Mouse (Mus musculus) heart, embryonic 10.5 days (tissue): ENCODE measurements at regions not wholly inside any gene's neighbourhood (a gene's known extent, or its start where the extent isn't known, plus 50 kb on each side); places are given as distances from the start of the nearest gene placed in this dataset.

Experiments used
- DNase-seq: peaks from one replicate; pipeline ENCODE4 v3.0.0-alpha.2; 2017; ENCODE audit warnings: low spot score
- H3K27ac ChIP-seq: fragments of 300-500 bp; sonication (generic); 2 replicates; pipeline ENCODE4 v1.5.1; 2016; ENCODE audit warnings: mild to moderate bottlenecking
- H3K27me3 ChIP-seq: fragments of 300-500 bp; sonication (generic); 2 replicates; pipeline ENCODE4 v1.6.1; 2016; ENCODE audit warnings: mild to moderate bottlenecking; ENCODE audit not compliant: poor library complexity, insufficient read depth, severe bottlenecking
- H3K36me3 ChIP-seq: fragments of 300-500 bp; sonication (generic); 2 replicates; pipeline ENCODE4 v1.6.1; 2016; ENCODE audit warnings: mild to moderate bottlenecking, moderate library complexity
- H3K4me1 ChIP-seq: fragments of 300-500 bp; sonication (generic); 2 replicates; pipeline ENCODE4 v1.6.1; 2016; ENCODE audit warnings: mild to moderate bottlenecking
- H3K4me3 ChIP-seq: fragments of 300-500 bp; sonication (generic); 2 replicates; pipeline ENCODE4 v1.5.1; 2016; ENCODE audit warnings: mild to moderate bottlenecking, moderate library complexity
- H3K9me3 ChIP-seq: fragments of 300-500 bp; sonication (generic); 2 replicates; pipeline ENCODE4 v1.6.1; 2016; ENCODE audit warnings: mild to moderate bottlenecking, moderate library complexity
- WGBS: fragments of 180-500 bp; shearing (Covaris S2); methylation state at CpG from one replicate; pipeline ENCODE4 v1.1.7; 2016; 5-methylcytosine and 5-hydroxymethylcytosine counted together

GRCm38 (mm10) chr12:70549296-70549695 lies 96.4 kb downstream of the Tmx1 start:
- no peak for DNase-seq
- H3K27me3 ChIP-seq: no peaks in the 10 kb centered on the region
- 76% methylated on average over 9 of the region's 9 CpGs for WGBS
- H3K36me3 ChIP-seq: no peaks in the 10 kb centered on the region
- H3K27ac ChIP-seq: no peak overlapping the region; the same call in 1 of the 2 replicates
- H3K4me1 ChIP-seq: peaks cover 2% of the 10 kb centered on the region
- H3K4me3 ChIP-seq: no peak overlapping the region
- H3K9me3 ChIP-seq: no peaks in the 10 kb centered on the region

- Histone ChIP-seq H3K27me3 (no peaks in the 10 kb centered on the region), H3K9me3 (no peaks in the 10 kb centered on the region), H3K36me3 (no peaks in the 10 kb centered on the region), H3K4me3 (no peak overlapping the region), H3K4me1 (peaks cover 26% of the 10 kb centered on the region), H3K27ac (no peak overlapping the region)
- DNase-seq: no peak
- 88% methylated on average over 6 of the region's 6 CpGs for WGBS
These were observed 101.0 kb downstream of the Tmx1 start for GRCm38 (mm10) chr12:70553866-70554265.

GRCm38 (mm10) chr12:70554586-70554985 lies 101.7 kb downstream of the Tmx1 start:
- H3K9me3 ChIP-seq: no peaks in the 10 kb centered on the region
- no peak overlapping the region for H3K27ac ChIP-seq
- no peak for DNase-seq
- no peak overlapping the region for H3K4me3 ChIP-seq
- 67% methylated on average over 7 of the region's 7 CpGs for WGBS
- no peaks in the 10 kb centered on the region for H3K27me3 ChIP-seq
- no peaks in the 10 kb centered on the region for H3K36me3 ChIP-seq
- peaks cover 26% of the 10 kb centered on the region for H3K4me1 ChIP-seq

DNA sequence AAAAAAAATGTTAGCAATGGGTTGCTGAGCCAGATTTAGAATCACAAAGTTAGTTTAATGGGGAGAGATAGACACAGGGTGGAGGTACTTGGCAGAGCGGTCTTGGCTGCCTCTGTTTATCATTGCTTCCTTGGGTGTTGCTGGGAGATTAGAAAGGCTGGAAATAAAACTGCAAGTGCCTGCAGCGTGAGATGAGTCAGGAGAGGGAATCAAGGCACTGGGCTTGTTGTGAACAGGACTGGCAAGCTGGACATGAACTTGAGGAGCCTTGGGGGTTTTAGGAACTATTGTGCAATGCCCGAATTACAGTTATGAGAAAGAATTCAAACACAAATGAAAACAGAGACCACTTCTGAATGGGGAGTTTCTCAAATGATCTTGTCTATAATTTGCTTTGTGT lies 102.8 kb downstream of the Tmx1 start:
- 36% methylated on average over 3 of the region's 3 CpGs for WGBS
- Histone ChIP-seq H3K4me1 (peaks cover 26% of the 10 kb centered on the region), H3K27me3 (no peaks in the 10 kb centered on the region), H3K9me3 (no peaks in the 10 kb centered on the region), H3K27ac (peak overlapping the region; percentile 29; the same call in 1 of the 2 replicates), H3K4me3 (no peak overlapping the region), H3K36me3 (no peaks in the 10 kb centered on the region)
- DNase-seq: no peak

GRCm38 (mm10) chr12:70556820-70557219 lies 103.9 kb downstream of the Tmx1 start:
- no peaks in the 10 kb centered on the region for H3K9me3 ChIP-seq
- peaks cover 26% of the 10 kb centered on the region for H3K4me1 ChIP-seq
- no peak overlapping the region; the same call in 1 of the 2 replicates for H3K4me3 ChIP-seq
- H3K27ac ChIP-seq: peak overlapping the region; percentile 57; the same call in 1 of the 2 replicates
- 45% methylated on average over 6 of the region's 6 CpGs for WGBS
- H3K27me3 ChIP-seq: no peaks in the 10 kb centered on the region
- no peaks in the 10 kb centered on the region for H3K36me3 ChIP-seq
- DNase-seq: peak; percentile 77

DNA sequence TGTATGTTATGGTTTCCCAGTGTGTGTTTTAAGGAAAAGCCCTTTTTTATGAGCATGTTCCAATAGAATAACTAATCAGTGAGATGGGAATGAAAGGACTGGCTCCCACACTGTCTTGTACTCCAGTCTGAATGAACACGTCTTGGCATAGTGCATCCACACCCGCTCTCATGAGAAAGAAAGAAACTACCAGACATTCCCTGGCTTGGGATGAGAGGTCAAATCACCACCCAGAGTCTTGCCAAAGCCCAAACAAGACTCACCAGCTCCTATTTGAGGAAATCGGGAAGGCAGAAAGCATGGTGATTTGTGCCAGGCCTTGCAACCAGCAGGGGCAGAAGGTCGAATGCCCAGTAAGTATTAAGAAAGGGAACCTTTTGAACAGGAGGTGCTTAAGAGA lies 110.6 kb downstream of the Tmx1 start:
- Histone ChIP-seq H3K4me1 (no peaks in the 10 kb centered on the region), H3K27ac (no peak overlapping the region), H3K4me3 (no peak overlapping the region), H3K27me3 (no peaks in the 10 kb centered on the region), H3K9me3 (no peaks in the 10 kb centered on the region), H3K36me3 (no peaks in the 10 kb centered on the region)
- WGBS: 80% methylated on average over 4 of the region's 4 CpGs
- DNase-seq: no peak

DNA sequence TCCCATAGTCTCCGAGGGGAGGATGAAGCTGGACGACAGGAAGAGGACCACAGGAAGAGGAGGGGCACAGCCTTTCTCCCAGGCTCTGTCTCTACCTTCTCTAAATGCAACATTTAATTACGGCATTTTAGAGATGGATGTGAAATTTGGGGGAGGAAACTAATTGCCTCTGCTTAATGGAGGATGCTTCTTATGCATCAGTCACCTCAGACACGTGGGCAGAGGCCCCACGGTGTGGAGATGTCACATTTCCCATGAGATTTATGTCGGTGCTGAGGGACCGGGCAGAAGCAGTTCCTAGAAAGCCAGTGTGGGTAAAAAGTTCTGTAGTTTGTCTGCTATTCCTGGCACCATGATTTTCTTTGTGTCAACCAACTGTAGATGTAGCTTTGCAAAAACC lies 122.8 kb downstream of the Tmx1 start:
- H3K27ac ChIP-seq: no peak overlapping the region
- H3K9me3 ChIP-seq: no peaks in the 10 kb centered on the region
- H3K36me3 ChIP-seq: no peaks in the 10 kb centered on the region
- H3K4me1 ChIP-seq: peaks cover 13% of the 10 kb centered on the region
- WGBS: 72% methylated on average over 7 of the region's 7 CpGs
- H3K27me3 ChIP-seq: no peaks in the 10 kb centered on the region
- no peak for DNase-seq
- H3K4me3 ChIP-seq: no peak overlapping the region

DNA sequence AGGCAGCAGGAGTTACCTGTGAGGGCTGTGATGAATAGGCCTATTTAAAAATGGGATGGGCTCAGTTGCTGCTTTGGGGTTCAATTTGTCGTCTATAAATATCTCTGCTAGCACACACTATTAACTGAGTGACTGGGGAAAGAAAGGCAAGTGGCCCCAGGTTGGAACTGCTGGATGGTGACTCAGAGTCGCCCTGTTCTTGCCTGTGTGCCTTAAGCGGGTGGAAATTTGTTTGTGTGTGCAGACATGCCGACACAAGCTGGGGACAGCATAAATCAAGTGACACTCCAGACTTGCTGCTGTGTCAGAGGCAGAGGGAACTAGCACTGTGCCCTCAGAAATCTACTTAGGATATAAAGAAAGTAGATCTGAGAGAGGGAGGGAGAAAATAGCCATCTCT lies 124.9 kb downstream of the Tmx1 start:
- WGBS: 63% methylated on average over 4 of the region's 4 CpGs
- peaks cover 13% of the 10 kb centered on the region for H3K4me1 ChIP-seq
- H3K36me3 ChIP-seq: 0 out of 2 replicates have a peak, but pooled peaks cover 2% of the 10 kb centered on the region
- DNase-seq: no peak
- H3K27ac ChIP-seq: no peak overlapping the region; the same call in 1 of the 2 replicates
- H3K9me3 ChIP-seq: peaks cover 2% of the 10 kb centered on the region; the same call in 1 of the 2 replicates
- no peaks in the 10 kb centered on the region for H3K27me3 ChIP-seq
- no peak overlapping the region for H3K4me3 ChIP-seq

GRCm38 (mm10) chr12:70579328-70579905 lies 126.5 kb downstream of the Tmx1 start:
- H3K27ac ChIP-seq: no peak overlapping the region
- WGBS: 76% methylated on average over 8 of the region's 8 CpGs
- H3K27me3 ChIP-seq: no peaks in the 10 kb centered on the region
- peaks cover 3% of the 10 kb centered on the region; the same call in 1 of the 2 replicates for H3K9me3 ChIP-seq
- peaks cover 13% of the 10 kb centered on the region for H3K4me1 ChIP-seq
- H3K36me3 ChIP-seq: 0 out of 2 replicates have a peak, but pooled peaks cover 3% of the 10 kb centered on the region
- H3K4me3 ChIP-seq: no peak overlapping the region
- no peak for DNase-seq

DNA sequence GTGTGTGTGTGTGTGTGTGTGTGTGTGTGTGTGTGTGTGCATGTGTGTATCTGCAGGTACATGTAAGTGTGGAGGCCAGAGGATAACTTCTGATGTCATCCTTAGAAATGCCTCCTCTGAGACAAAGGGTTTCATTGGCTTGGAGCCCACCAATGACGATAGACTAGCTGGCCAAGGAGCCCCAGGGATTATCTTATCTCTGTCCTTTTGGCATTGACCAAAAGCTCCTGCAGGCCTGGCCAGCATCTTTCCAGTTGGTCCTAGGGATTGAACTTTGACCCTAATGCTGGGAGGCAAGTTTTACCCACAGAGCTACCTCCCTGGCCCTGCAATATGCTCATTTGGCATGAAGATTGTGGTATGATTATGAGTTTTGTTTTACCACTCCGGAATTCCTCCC lies 133.3 kb downstream of the Tmx1 start:
- Histone ChIP-seq H3K9me3 (peaks cover 3% of the 10 kb centered on the region; the same call in 1 of the 2 replicates), H3K27ac (no peak overlapping the region), H3K4me3 (no peak overlapping the region), H3K4me1 (peaks cover 14% of the 10 kb centered on the region; the same call in 1 of the 2 replicates), H3K36me3 (0 out of 2 replicates have a peak, but pooled peaks cover 3% of the 10 kb centered on the region), H3K27me3 (no peaks in the 10 kb centered on the region)
- 51% methylated on average over 2 of the region's 2 CpGs for WGBS
- no peak for DNase-seq

DNA sequence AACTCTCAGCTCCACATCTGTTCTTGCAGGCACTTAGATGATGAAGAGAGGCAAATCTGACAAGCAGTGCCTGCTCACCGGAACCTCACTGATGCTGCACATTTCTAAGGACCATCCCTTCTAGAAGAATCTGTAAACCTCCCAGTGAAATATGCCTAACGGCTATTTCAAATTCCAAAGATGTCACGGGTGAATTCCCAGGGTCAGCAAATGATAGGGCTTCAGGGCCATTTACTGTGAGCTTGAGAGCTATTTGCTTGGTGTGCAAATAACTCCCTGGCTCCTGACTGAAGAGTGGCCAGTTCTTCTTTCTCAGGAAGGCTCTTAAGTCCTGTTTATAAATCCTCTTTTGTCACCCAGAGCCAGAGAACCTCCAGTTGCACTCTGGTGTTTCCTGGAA lies 135.3 kb downstream of the Tmx1 start:
- H3K4me3 ChIP-seq: no peak overlapping the region
- no peak for DNase-seq
- H3K27me3 ChIP-seq: no peaks in the 10 kb centered on the region
- H3K4me1 ChIP-seq: peaks cover 14% of the 10 kb centered on the region; the same call in 1 of the 2 replicates
- H3K36me3 ChIP-seq: no peaks in the 10 kb centered on the region
- WGBS: 39% methylated on average over 3 of the region's 3 CpGs
- H3K27ac ChIP-seq: no peak overlapping the region
- no peaks in the 10 kb centered on the region for H3K9me3 ChIP-seq

DNA sequence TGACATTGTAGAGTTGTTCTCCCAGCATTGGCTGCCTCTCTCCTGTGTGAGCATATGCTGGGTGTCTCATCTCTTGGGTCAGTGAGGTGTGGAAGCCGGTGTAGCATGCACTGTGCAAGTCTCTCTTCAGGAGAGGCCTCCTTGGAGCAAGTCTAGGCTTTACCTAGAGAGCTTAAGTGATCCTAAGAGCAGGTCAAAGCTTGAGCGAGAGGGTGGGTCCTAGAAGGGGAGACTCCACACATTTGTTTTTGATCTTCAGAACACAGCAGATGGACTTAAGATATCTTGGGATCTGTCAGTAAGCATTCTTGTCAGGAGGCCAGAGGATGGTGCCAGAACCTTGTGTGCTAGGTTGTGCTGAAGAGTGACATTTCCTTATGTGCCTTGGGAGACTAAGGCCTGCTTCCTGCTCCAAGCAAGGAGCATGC lies 136.4 kb downstream of the Tmx1 start:
- H3K9me3 ChIP-seq: no peaks in the 10 kb centered on the region
- H3K4me3 ChIP-seq: no peak overlapping the region
- DNase-seq: no peak
- no peaks in the 10 kb centered on the region for H3K36me3 ChIP-seq
- H3K27me3 ChIP-seq: no peaks in the 10 kb centered on the region
- H3K27ac ChIP-seq: no peak overlapping the region
- H3K4me1 ChIP-seq: peaks cover 14% of the 10 kb centered on the region; the same call in 1 of the 2 replicates
- WGBS: 82% methylated on average over 2 of the region's 2 CpGs

GRCm38 (mm10) chr12:70590456-70591050 lies 137.7 kb downstream of the Tmx1 start:
- Histone ChIP-seq H3K4me3 (no peak overlapping the region), H3K36me3 (no peaks in the 10 kb centered on the region), H3K9me3 (no peaks in the 10 kb centered on the region), H3K27ac (no peak overlapping the region), H3K4me1 (peaks cover 14% of the 10 kb centered on the region; the same call in 1 of the 2 replicates), H3K27me3 (no peaks in the 10 kb centered on the region)
- WGBS: 81% methylated on average over 12 of the region's 12 CpGs
- DNase-seq: no peak
